Mouse (Mus musculus) left cerebral cortex, adult 2 months (tissue): ENCODE data around the gene Anxa4. TPM values are rescaled to one million over a fixed set of nuclear protein-coding genes. Genes with fewer than 3 reads are reported as not detected.

Experiments used
- DNase-seq, 2 experiments: peaks; one replicate each; pipeline ENCODE4 v3.0.0; 2021 to 2022; ENCODE audit warnings: low spot score in 2 of 2, mixed read lengths in 1 of 2; ENCODE audit errors: extremely low spot score in 1 of 2
- H3K27ac ChIP-seq: fragments of 200-600 bp; 2 replicates; pipeline ENCODE4 v1.8.1; 2022
- H3K4me3 ChIP-seq: fragments of 200-600 bp; 2 replicates; pipeline ENCODE4 v1.8.1; 2022
- CTCF ChIP-seq: fragments of 200-600 bp; IDR thresholded peaks from 2 replicates; pipeline ENCODE4 v1.8.1; 2022; ENCODE audit warnings: antibody characterized with exemption, mild to moderate bottlenecking, moderate library complexity
- intact Hi-C: fragments of 180-260 bp; cut with DNase I; formaldehyde crosslinking; loops from one replicate; pipeline ENCODE4 v1.15.1; 2025
- total RNA-seq, 2 experiments: library from RNA; stranded (reverse); gene quantifications; 2 replicates each; pipeline ENCODE4 v1.2.3; 2021

The Anxa4 gene
- total RNA-seq, 2 experiments from 2014 or later, result 6.5 to 7.7 TPM

DNA sequence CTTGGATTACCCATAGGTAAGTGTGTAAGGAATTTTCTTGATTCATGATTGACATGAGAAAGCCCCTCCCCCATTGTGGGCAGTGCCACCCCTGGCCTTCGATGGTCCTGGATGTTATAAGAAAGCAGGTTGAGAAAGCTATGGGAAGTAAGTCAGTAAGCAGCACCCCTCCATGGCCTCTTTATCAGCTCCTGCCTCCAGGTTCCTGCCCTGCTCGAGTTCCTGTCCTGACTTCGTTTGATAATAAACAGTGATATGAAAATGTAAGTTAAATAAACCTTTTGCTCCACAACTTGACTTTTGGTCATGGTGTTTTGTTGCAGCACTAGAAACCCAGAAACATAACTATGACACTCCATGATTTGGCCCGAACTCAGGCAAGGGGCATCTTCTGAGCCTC is 43.6 kb downstream of the Anxa4 start:
- intact Hi-C loops, result loop anchor here (5.0 to 10.0 kb wide), 2 partner anchors 172 to 255 kb away; partner anchors contain the start of gene Nfu1
- Histone ChIP-seq H3K4me3 (no peak overlapping the region), H3K27ac (no peak overlapping the region)
- TF ChIP-seq CTCF, result no peak
- no peak for DNase-seq

DNA sequence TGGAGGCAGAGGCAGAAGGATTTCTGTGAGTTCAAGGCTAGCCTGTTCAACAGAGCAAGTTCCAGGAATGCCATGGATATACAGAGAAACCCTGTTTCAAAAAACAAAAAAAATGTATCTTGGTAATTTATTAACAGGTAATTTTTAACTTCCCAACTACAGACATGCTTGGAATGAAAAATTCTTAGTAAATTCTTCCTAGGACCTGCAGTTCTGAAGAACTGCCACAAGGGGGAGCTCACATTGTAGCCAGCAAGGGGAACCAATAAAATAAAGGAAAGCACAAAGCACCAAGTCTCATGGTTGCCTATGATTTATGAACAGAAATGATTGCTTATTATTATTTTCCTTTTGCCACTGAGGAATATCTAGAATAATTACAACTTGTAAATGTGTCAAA is 46.2 kb downstream of the Anxa4 start:
- Histone ChIP-seq H3K4me3 (no peak overlapping the region), H3K27ac (no peak overlapping the region)
- intact Hi-C loops, result loop anchor here (1.0 to 10.0 kb wide), 3 partner anchors 59 to 258 kb away; partner anchors contain the start of gene Nfu1
- peak; percentile 50 to 53 for DNase-seq
- peak; percentile 100 for TF ChIP-seq CTCF

DNA sequence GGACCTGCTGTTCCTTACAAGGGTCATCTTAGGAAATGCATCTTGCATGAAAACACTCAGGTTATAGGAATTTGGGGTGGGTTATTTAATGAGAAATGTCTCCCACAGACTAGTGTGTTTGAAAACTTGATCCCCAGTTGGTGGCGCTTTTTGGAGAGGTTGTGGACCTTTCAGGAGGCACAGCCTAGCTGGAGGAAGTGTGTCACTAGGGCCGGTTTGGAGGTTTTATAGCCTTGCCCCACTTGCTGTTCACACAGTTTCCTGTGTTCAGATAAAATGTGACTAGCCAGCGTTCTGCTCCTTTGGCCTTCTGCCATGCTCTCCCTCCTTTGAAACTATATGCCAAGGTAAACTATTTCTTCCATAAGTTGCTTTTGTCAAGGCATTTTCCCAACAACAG is 52.7 kb downstream of the Anxa4 start:
- H3K4me3 ChIP-seq, result no peak overlapping the region
- intact Hi-C loops, result loop anchor here (10.0 kb wide), 1 partner anchor 264 kb away; the partner anchor contains the start of gene Nfu1
- H3K27ac ChIP-seq, result no peak overlapping the region
- TF ChIP-seq CTCF, result no peak
- DNase-seq, result no peak

DNA sequence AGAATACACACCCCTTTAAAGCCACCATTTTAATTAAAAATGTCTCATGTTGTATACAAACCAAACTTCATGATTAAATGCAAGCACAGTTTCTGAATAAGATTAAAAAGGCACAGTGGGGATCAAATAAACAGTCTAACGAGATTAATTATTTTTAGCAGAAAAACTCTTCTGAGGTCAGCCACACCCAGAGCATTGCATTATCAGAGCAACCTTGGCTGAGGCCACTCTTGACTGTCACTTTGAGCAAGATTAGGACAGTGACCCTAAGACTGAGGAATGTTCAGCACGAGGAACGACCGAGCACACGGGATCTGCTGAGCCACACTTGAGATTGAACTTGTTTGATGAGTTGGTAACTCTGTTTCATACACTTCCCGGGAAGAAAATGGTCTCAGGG is 56.6 kb downstream of the Anxa4 start:
- no peak overlapping the region for H3K4me3 ChIP-seq
- TF ChIP-seq CTCF, result no peak
- DNase-seq, result no peak
- intact Hi-C loops, result no loop called here
- H3K27ac ChIP-seq, result no peak overlapping the region

DNA sequence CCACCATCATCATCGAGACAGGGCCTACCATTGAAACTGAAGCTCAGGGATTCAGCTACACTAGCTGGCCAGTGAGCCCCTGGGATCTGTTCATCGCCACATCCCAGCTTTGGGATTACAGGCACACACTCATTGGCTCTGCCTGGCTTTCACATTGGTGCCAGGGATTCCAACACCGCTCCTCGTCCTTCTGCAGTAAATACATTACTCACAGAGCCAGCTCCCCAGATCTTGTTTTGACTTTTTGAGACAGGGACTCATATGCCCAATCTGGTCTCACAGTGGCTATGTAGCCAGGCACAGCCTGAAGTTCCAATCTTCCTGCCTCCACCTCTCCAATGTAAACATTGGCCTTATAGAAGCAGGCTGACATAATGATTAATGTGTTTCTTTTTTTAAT is 57.1 kb downstream of the Anxa4 start:
- intact Hi-C loops, result no loop called here
- no peak for TF ChIP-seq CTCF
- no peak for DNase-seq
- no peak overlapping the region for H3K27ac ChIP-seq
- H3K4me3 ChIP-seq, result no peak overlapping the region

DNA sequence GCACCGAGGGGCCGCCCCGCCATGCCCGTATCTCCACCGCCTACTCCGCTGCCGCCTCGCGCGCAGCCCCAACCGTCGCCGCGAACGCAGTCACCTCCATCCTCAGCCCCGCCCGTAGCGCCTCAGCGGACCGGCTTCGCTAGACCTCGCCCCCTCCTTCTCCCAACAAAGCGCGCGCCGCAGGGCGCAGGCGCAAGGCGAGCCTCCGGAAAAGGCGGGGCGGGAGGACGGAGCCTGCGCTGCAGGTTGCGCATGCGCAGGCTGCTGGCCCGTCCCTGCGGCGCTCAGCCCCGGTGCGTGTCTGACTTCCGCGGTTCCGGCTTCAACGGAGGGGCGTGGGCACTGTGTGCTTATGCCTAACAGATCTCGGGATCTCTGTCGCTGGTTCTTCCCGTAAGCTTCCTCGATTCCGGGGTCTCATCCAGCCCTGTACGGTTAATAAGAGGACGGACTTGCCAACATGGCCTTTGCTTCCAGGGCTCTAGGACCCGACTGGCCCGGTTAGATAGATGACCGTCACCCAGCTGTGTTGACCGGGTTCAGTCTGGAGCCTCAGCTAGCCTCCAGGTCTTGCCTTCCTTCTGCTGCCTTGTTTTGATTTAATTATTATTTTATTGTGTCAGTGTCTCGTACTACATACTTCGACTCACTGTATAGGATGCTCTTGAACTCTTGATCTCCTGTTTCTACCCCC is 60.1 kb downstream of the Anxa4 start, which contains the start of gene Gmcl1:
Gmcl1 (minus strand) TSS at position 201 of the 694 bp plus-strand sequence.
- H3K4me3 ChIP-seq, result peak within 1 kb of the TSS; percentile 95
- H3K27ac ChIP-seq, result peak within 1 kb of the TSS; percentile 94
- peak; percentile 93 to 95 for DNase-seq
- no peak for TF ChIP-seq CTCF
- intact Hi-C loops, result no loop called here

DNA sequence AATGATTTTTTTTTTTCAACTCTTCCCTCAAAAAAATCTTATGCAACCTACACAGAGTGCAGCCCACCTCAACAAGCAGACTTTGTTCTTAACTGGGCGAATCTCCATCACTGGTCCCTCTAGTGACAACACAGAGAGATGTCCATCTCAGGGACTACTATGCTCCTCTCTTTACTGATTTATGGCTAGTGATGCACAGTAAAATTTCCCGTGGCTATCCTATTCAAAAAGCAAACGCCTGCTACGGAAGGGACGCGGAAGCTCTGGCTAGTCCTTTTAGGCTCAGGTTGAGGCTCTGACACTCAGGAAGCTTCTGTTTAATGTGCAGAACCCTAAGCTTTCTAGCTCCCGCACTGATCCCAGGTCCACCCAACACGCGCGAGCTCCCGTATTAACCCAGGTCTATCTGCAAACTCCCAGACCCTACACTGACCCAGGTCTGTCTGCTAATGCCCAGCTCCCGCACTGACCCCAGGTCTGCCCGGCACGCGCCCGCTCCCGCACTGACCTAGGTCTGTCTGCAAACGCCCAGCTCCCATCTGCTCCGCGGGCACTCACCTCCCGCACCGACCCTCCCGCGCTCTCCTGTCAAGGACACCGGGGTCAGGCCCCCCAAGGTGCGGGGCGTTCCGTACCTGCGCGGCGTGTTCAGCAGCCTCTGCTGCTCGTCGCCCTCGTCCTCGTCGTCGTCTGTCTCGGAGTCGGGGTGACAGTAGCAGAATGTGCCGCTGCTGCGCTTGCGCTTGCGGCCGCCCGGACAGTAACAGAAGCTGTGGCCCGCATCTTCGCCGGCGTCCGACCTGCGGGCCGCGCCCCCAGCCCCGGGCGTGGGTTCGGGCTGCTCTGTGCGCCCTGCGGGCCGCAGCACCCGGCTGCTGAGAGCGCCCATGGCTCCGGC is 60.9 kb downstream of the Anxa4 start:
- intact Hi-C loops, result no loop called here
- Histone ChIP-seq H3K27ac (peak overlapping the region; percentile 94), H3K4me3 (peak overlapping the region; percentile 95)
- DNase-seq, result peak; percentile 13 to 18
- peak; percentile 17 for TF ChIP-seq CTCF

DNA sequence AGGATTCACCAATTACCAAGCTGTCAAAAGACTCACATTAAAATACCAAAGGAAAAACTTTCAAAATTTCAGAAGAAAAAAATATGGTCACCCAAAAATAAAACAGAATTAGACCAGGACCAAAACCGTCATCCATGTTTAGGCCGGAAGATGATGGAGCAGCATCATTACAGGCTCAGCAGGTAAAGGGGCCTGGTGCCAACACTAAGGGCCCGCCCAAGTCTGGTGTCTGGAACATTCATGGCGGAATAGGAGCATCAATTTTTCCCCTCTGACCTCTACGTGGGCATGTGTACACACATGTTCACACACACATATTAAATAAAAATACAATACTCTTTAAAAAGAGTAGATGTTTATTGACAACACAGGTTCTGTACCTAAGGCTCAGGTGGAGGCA is 64.7 kb downstream of the Anxa4 start:
- intact Hi-C loops, result no loop called here
- Histone ChIP-seq H3K27ac (no peak overlapping the region), H3K4me3 (no peak overlapping the region)
- DNase-seq, result no peak
- TF ChIP-seq CTCF, result no peak

DNA sequence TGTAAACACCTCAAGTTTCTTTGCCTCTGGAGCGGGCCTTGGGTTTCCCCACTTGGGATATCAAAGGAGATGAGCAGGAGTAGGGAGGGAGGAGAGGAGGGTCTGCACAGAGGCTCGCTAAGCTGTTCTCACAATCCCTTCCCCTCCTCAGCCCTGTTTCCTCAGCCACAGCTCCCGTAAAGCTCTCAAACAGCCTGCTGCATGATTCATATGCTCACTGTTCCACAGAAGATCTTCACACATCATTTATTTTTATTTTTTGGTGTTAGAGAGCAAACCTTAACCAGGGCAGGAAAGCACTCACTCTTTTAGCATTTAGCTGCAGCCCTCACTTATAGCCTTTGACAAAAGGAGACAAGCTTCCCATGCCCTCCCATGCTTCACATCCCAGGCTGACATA is 71.4 kb downstream of the Anxa4 start:
- H3K4me3 ChIP-seq, result no peak overlapping the region
- DNase-seq, result no peak
- no peak overlapping the region for H3K27ac ChIP-seq
- TF ChIP-seq CTCF, result no peak
- intact Hi-C loops, result no loop called here

DNA sequence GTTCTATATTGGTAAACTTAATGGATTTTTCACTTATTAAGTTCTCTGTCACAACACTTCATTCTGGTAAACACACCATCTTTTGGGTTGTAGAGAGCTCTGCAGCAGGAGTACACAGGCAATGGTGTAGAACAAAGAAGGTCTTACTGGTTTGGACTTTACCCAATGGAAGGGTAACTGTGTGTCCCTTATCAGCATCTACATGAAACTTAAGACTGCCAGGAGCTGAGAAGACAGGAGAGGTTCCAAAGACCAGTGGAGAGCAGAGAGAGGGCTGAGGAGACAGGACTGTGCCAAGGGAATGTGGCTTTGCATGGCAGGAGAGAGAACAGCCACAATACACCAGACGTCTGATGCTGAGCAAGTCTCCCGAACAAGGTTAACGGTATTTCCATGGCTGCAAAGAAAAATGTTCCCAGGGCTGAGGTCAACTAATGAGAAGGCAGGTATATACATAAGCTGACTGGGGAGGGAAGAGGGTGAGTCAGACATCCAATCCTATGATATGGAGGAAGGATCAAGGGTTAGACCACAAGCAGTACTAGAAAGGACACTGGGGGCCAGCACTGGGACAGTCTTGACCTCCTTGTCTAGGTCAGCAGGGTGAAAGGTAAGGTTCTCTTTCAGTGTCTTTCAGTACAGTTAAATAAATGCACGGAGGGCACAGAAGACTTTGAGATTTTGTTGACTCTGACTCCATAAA is 85.2 kb downstream of the Anxa4 start:
- intact Hi-C loops, result no loop called here
- DNase-seq, result no peak
- no peak for TF ChIP-seq CTCF
- Histone ChIP-seq H3K4me3 (no peak overlapping the region), H3K27ac (no peak overlapping the region)

DNA sequence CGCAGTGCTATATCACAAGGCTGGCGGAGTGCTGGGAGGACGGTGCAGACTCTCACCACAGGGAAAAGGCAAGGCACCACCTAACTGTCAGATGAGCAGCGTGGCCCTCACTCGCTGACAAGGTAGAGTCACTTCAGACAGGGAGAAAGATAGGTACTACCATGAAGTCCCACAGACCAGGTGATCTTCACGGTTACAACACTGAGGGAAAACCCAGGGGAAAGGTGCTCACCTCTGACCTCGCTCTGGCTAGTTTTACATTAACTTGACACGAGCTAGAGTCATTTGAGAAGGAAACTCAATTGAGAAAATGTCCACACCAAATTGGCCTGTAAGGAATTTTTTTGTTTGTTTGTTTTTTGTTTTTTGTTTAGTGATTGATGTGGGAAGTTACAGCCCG is 90.8 kb downstream of the Anxa4 start:
- Histone ChIP-seq H3K4me3 (no peak overlapping the region), H3K27ac (no peak overlapping the region)
- intact Hi-C loops, result no loop called here
- no peak for DNase-seq
- no peak for TF ChIP-seq CTCF

DNA sequence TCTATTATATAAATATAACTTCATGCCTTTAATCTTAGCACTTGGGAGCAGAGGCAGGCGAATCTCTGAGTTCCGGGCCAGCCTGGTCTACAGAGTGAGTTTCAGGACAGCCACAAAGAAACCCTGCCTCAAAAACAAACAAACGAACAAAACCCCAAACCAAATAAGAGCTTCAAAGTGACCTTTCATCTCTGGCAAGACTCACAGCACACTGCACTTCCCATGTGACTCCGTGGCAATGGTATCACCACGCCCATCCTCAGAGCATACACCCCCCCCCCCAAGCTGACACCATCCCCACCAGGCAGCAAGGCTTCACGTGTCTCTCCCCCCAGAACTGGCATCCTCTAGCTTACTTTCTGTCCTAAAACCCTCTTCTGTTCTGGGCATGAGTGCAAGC is 95.5 kb downstream of the Anxa4 start:
- Histone ChIP-seq H3K4me3 (no peak overlapping the region), H3K27ac (no peak overlapping the region)
- no peak for TF ChIP-seq CTCF
- intact Hi-C loops, result no loop called here
- DNase-seq, result no peak
